Mouse (Mus musculus): Measurements from ENCODE around the gene Slc25a44.
"Not testable (repeated sequence)": the region's sequence is repeated elsewhere in the genome, so short reads cannot be mapped to it uniquely, and the experiment has no call there.

Gene Slc25a44

DNA sequence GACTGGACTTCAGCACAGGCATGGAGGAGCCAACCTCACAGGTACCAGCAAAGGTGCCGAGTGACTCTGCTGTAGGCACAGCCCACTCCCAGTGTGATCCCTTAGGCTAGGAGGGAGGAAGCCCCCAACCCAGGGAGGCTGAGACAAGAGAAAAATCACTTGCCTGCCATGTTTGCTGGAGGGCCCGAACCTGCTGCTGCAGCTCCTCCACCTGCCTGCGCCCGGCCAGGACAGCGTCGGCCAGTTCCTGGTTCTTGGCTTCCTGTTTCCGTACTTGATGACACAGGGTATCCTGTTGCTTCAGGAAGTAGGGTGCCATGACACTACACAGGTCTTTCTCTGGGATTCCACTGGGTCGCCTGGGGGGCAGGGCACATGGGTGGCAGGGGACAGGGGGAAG, 29.2 kb downstream of the Slc25a44 start:
- Histone ChIP-seq H3K4me3 (replicated peaks; ENCODE audit: low read length) (no peak overlapping the region), H3K36me3 (ENCODE audit: insufficient read depth, low read length) (peaks cover 91% of the 10 kb centered on the region), H3K27me3 (ENCODE audit: insufficient read depth, low read length) (no peaks in the 10 kb centered on the region), H3K9me3 (ENCODE audit: low read length) (peaks cover 22% of the 10 kb centered on the region), H3K4me1 (replicated peaks; ENCODE audit: low read depth, low read length) (peaks cover 32% of the 10 kb centered on the region)
- TF ChIP-seq CTCF (conservative IDR thresholded peaks at IDR 0.05; ENCODE audit: low read length) = no peak
- TF ChIP-seq NANOG (IDR thresholded peaks at IDR 0.05; ENCODE audit: borderline replicate concordance, low read length) = no peak
- no peak for TF ChIP-seq POU5F1 (IDR thresholded peaks at IDR 0.05; ENCODE audit: borderline replicate concordance, low read length)

DNA sequence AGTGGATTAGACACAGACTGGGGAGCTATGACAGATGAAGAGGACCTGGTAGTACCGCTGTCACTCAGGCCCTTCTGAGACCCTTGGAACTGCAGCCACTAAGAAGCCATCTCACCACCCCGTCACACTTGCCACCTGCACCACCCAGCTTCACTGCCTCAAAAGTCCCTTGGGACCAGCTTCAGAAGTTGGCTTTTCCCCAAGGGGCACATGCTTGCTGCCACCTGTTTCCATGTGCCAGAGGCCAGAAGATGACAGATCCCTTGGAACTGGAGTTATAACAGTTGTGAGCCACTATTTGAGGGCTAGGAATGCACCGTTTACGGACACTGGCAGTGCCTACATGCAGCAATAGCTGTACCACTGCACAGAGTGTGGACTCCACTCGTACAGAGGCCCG, 29.7 kb downstream of the Slc25a44 start:
- TF ChIP-seq CTCF (conservative IDR thresholded peaks at IDR 0.05; ENCODE audit: low read length) = no peak
- TF ChIP-seq POU5F1 (IDR thresholded peaks at IDR 0.05; ENCODE audit: borderline replicate concordance, low read length) = no peak
- no peak for TF ChIP-seq NANOG (IDR thresholded peaks at IDR 0.05; ENCODE audit: borderline replicate concordance, low read length)
- H3K4me1 ChIP-seq (replicated peaks; ENCODE audit: low read depth, low read length) = peaks cover 32% of the 10 kb centered on the region
- H3K27me3 ChIP-seq (ENCODE audit: insufficient read depth, low read length) = no peaks in the 10 kb centered on the region
- peaks cover 26% of the 10 kb centered on the region for H3K9me3 ChIP-seq (ENCODE audit: low read length)
- H3K36me3 ChIP-seq (ENCODE audit: insufficient read depth, low read length) = peaks cover 92% of the 10 kb centered on the region
- H3K4me3 ChIP-seq (replicated peaks; ENCODE audit: low read length) = no peak overlapping the region

DNA sequence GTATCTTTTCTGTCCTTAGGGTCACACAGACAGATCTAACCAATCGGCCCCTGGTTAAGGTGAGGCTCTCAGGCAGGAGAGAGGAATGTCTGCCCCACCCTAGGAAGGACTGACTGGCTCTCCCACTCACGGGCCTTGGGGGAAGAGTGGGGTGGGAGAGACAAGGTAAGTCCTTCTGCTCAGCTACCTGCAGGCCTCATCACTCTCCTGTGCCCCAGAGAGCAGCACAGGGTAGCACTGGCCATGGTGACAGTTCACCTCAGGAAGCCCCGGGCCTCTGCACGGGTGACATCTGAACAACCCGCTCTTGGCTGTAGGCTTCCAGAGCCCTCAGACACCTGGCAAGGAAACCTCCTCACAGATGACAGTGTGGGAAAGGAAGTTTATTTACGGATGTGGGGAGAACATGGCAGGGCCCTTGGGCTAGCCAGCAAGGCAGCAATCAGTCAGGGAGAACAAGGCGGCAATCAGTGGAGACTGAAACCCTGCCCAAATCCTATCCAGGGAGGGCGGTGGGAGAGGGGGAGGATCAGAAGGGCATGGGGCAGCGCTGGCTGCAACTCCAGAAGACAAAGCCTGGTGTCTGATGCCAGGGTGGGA, 31.1 kb downstream of the Slc25a44 start:
- H3K4me1 ChIP-seq (replicated peaks; ENCODE audit: low read depth, low read length) = peaks cover 32% of the 10 kb centered on the region
- H3K4me3 ChIP-seq (replicated peaks; ENCODE audit: low read length) = peak overlapping the region; percentile 49
- peaks cover 86% of the 10 kb centered on the region for H3K36me3 ChIP-seq (ENCODE audit: insufficient read depth, low read length)
- no peaks in the 10 kb centered on the region for H3K27me3 ChIP-seq (ENCODE audit: insufficient read depth, low read length)
- TF ChIP-seq CTCF (conservative IDR thresholded peaks at IDR 0.05; ENCODE audit: low read length) = no peak
- TF ChIP-seq POU5F1 (IDR thresholded peaks at IDR 0.05; ENCODE audit: borderline replicate concordance, low read length) = no peak
- TF ChIP-seq NANOG (IDR thresholded peaks at IDR 0.05; ENCODE audit: borderline replicate concordance, low read length) = no peak
- H3K9me3 ChIP-seq (ENCODE audit: low read length) = peaks cover 35% of the 10 kb centered on the region

DNA sequence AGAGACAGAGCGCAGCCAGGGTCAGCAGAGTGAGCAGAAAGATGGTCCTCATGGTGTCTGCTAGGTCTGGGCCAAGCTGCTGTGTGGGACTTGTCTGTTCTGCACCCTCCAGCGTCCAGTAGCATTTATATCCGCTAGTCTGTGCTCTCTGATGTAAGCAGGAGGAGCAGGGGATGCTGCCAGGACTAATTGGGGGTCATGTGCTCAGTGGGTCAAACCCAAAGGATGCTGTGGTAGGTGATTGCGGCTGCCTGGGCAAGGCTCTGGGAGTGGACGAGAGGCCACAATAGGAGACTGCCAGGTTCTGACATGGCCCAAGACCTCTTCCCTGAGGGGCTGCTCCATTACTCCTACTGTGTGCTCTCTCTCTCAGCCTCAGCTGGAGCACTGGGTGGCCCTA, 40.6 kb downstream of the Slc25a44 start, which contains the start of gene Bglap:
Gene Bglap (minus strand): TSS at position 101 of the 400 bp plus-strand sequence.
- H3K27me3 ChIP-seq (ENCODE audit: insufficient read depth, low read length) = no peaks in the 10 kb centered on the region
- H3K9me3 ChIP-seq (ENCODE audit: low read length) = no peaks in the 10 kb centered on the region
- TF ChIP-seq NANOG (IDR thresholded peaks at IDR 0.05; ENCODE audit: borderline replicate concordance, low read length) = no peak
- no peak for TF ChIP-seq CTCF (conservative IDR thresholded peaks at IDR 0.05; ENCODE audit: low read length)
- no peak for TF ChIP-seq POU5F1 (IDR thresholded peaks at IDR 0.05; ENCODE audit: borderline replicate concordance, low read length)
- no peak within 1 kb of the TSS for H3K4me3 ChIP-seq (replicated peaks; ENCODE audit: low read length)
- no peaks in the 10 kb centered on the region for H3K36me3 ChIP-seq (ENCODE audit: insufficient read depth, low read length)
- peaks cover 6% of the 10 kb centered on the region for H3K4me1 ChIP-seq (replicated peaks; ENCODE audit: low read depth, low read length)

DNA sequence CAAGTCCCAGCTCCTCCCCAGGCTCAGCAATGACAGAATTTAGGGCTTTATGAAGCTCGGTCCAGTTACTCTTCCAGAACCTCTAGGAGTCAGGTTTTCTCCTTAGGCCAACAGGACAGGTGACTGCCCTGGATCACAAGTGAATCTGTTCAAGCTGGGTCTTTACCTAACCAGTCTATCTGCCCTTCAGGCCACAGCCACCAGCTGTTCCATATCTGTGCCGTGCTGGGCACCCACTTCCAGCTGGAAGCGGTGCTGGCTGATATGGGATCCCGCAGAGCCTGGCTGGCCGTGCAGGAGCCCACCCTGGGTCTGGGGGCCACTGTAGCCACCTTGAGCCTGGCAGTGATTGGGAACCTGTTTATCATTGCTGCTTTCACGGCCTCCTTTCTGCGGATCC, 42.6 kb downstream of the Slc25a44 start:
- H3K4me1 ChIP-seq (replicated peaks; ENCODE audit: low read depth, low read length); H3K9me3 ChIP-seq (ENCODE audit: low read length); H3K27me3 ChIP-seq (ENCODE audit: insufficient read depth, low read length); H3K36me3 ChIP-seq (ENCODE audit: insufficient read depth, low read length); H3K4me3 ChIP-seq (replicated peaks; ENCODE audit: low read length): not testable (repeated sequence)

DNA sequence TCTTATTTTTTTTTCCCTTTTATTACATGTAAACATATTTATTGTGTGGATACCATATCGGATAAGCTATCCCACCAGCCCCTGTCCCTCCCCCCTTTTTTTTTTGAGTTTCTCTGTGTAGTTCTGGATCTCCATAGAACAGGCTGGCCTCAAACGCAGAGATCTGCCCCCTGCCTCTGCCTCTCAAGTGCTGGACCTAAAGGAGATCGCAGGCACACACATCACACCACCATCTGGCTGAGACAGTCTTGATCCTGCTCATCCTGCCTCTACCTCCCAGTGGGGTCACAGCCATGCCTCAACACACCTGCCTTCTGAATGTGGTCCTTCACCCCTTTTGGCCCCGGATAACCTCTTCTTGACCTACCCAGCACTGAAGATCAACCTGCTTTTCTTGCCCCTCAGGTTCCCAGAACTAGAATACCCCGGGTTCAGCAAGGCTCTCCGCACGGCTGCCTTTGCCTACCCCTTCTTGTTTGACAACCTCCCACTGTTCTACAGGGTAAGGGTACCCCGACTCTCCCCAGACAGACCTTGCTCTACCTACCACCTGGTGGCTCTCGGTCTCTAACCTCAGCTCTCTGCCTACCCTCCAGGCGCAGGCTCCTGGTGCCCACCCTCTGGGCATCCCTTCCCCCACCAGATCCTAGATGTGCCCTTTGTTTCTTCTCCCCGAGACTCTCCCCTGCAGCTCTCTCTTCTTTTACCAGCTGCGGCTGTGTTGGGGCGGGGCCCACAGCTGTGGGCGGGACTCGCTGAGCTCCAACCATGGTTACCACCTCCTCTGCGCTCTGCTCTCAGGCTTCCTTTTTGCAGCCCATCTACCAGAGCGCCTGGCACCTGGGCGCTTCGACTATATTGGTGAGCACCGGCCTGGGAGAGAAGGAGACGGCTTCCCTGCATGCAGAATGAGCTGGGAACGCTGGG, 43.3 kb downstream of the Slc25a44 start:
- H3K9me3 ChIP-seq (ENCODE audit: low read length); H3K27me3 ChIP-seq (ENCODE audit: insufficient read depth, low read length); H3K4me1 ChIP-seq (replicated peaks; ENCODE audit: low read depth, low read length); H3K36me3 ChIP-seq (ENCODE audit: insufficient read depth, low read length): not testable (repeated sequence)
- peak overlapping the region; percentile 57; the same call in 1 of the 2 replicates for H3K4me3 ChIP-seq (replicated peaks; ENCODE audit: low read length)

DNA sequence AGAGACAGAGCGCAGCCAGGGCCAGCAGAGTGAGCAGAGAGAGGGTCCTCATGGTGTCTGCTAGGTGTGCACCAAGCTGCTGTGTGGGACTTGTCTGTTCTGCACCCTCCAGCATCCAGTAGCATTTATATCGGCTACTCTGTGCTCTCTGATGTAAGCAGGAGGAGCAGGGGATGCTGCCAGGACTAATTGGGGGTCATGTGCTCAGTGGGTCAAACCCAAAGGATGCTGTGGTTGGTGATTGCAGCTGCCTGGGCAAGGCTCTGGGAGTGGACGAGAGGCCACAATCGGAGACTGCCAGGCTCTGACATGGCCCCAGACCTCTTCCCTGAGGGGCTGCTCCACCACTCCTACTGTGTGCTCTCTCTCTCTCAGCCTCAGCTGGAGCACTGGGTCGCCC, 46.3 kb downstream of the Slc25a44 start, which contains the start of gene Bglap2:
Gene Bglap2 (minus strand): TSS at position 101 of the 400 bp plus-strand sequence.
- peaks cover 17% of the 10 kb centered on the region for H3K4me1 ChIP-seq (replicated peaks; ENCODE audit: low read depth, low read length)
- not testable (repeated sequence) for H3K36me3 ChIP-seq (ENCODE audit: insufficient read depth, low read length); H3K4me3 ChIP-seq (replicated peaks; ENCODE audit: low read length); H3K9me3 ChIP-seq (ENCODE audit: low read length); H3K27me3 ChIP-seq (ENCODE audit: insufficient read depth, low read length)

DNA sequence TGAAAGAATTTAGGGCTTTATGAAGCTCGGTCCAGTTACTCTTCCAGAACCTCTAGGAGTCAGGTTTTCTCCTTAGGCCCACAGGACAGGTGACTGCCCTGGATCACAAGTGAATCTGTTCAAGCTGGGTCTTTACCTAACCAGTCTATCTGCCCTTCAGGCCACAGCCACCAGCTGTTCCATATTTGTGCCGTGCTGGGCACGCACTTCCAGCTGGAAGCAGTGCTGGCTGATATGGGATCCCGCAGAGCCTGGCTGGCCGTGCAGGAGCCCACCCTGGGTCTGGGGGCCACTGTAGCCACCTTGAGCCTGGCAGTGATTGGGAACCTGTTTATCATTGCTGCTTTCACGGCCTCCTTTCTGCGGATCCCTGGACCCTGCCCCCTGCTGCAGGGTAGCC, 48.3 kb downstream of the Slc25a44 start:
- not testable (repeated sequence) for H3K36me3 ChIP-seq (ENCODE audit: insufficient read depth, low read length); H3K27me3 ChIP-seq (ENCODE audit: insufficient read depth, low read length); H3K9me3 ChIP-seq (ENCODE audit: low read length); H3K4me3 ChIP-seq (replicated peaks; ENCODE audit: low read length)
- H3K4me1 ChIP-seq (replicated peaks; ENCODE audit: low read depth, low read length) = peaks cover 15% of the 10 kb centered on the region

DNA sequence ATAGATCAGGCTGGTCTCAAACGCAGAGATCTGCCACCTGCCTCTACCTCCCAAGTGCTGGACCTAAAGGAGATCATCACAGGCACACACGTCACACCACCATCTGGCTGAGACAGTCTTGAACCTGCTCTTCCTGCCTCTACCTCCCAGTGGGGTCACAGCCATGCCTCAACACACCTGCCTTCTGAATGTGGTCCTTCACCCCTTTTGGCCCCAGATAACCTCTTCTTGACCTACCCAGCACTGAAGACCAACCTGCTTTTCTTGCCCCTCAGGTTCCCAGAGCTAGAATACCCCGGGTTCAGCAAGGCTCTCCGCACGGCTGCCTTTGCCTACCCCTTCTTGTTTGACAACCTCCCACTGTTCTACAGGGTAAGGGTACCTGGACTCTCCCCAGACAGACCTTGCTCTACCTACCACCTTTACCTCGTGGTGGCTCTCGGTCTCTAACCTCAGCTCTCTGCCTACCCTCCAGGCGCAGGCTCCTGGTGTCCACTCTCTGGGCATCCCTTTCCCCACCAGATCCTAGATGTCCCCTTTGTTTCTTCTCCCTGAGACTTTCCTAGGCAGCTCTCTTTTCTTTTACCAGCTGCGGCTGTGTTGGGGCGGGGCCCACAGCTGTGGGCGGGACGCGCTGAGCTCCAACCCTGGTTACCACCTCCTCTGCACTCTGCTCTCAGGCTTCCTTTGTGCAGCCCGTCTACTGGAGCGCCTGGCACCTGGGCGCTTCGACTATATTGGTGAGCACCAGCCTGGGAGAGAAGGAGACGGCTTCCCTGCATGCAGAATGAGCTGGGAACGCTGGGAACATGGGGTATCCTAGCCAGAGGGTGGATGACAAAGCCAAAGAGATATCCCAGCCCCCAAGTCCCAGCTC, 49.0 kb downstream of the Slc25a44 start:
- H3K36me3 ChIP-seq (ENCODE audit: insufficient read depth, low read length); H3K27me3 ChIP-seq (ENCODE audit: insufficient read depth, low read length): not testable (repeated sequence)
- 0 out of 2 replicates have a peak overlapping the region, but pooled peaks have one; percentile 17 for H3K4me3 ChIP-seq (replicated peaks; ENCODE audit: low read length)
- H3K4me1 ChIP-seq (replicated peaks; ENCODE audit: low read depth, low read length) = peaks cover 11% of the 10 kb centered on the region
- peaks cover 12% of the 10 kb centered on the region for H3K9me3 ChIP-seq (ENCODE audit: low read length)

DNA sequence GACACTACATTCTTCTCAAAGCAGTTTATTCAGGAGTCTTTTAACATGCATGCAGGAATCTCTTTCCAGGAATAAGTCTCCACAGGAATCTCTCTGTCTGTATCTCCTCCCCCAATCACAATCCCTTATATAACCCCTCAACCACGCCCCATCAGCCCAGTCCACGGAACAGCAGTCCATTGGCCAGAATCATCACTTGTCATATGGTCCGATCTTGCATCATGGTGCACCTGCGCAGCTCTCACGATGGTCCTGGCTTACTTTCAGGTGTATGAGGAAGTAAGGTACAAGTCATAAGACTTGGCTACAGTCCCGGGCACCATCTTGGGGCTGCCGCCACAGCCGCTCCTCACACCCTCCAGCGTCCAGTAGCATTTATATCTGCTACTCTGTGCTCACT, 52.3 kb downstream of the Slc25a44 start, which contains the start of gene Bglap3:
Gene Bglap3 (minus strand): TSS at position 101 of the 400 bp plus-strand sequence.
- peaks cover 11% of the 10 kb centered on the region for H3K4me1 ChIP-seq (replicated peaks; ENCODE audit: low read depth, low read length)
- H3K36me3 ChIP-seq (ENCODE audit: insufficient read depth, low read length); H3K4me3 ChIP-seq (replicated peaks; ENCODE audit: low read length); H3K27me3 ChIP-seq (ENCODE audit: insufficient read depth, low read length): not testable (repeated sequence)
- H3K9me3 ChIP-seq (ENCODE audit: low read length) = peaks cover 37% of the 10 kb centered on the region

DNA sequence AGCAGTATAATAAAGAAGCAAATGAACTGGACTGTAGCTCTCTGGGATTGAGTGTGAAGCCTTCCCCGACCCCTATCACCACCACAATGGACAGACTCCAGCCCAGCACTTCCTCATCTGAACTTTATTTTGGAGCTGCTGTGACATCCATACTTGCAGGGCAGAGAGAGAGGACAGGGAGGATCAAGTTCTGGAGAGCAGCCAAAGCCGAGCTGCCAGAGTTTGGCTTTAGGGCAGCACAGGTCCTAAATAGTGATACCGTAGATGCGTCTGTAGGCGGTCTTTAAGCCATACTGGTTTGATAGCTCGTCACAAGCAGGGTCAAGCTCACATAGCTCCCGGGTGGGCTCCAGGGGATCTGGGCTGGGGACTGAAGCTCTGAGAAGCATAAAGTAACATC, 56.4 kb downstream of the Slc25a44 start:
- Histone ChIP-seq H3K27me3 (ENCODE audit: insufficient read depth, low read length) (peaks cover 19% of the 10 kb centered on the region), H3K4me1 (replicated peaks; ENCODE audit: low read depth, low read length) (peaks cover 29% of the 10 kb centered on the region), H3K9me3 (ENCODE audit: low read length) (peaks cover 37% of the 10 kb centered on the region)
- not testable (repeated sequence) for H3K4me3 ChIP-seq (replicated peaks; ENCODE audit: low read length); H3K36me3 ChIP-seq (ENCODE audit: insufficient read depth, low read length)

DNA sequence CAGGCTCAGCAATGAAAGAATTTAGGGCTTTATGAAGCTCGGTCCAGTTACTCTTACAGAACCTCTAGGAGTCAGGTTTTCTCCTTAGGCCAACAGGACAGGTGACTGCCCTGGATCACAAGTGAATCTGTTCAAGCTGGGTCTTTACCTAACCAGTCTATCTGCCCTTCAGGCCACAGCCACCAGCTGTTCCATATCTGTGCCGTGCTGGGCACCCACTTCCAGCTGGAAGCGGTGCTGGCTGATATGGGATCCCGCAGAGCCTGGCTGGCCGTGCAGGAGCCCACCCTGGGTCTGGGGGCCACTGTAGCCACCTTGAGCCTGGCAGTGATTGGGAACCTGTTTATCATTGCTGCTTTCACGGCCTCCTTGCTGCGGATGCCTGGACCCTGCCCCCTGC, 57.4 kb downstream of the Slc25a44 start:
- H3K36me3 ChIP-seq (ENCODE audit: insufficient read depth, low read length) = peaks cover 12% of the 10 kb centered on the region
- peaks cover 19% of the 10 kb centered on the region for H3K27me3 ChIP-seq (ENCODE audit: insufficient read depth, low read length)

More for the DNA sequence above, 57.4 kb downstream of the Slc25a44 start:
- H3K4me3 ChIP-seq (replicated peaks; ENCODE audit: low read length) = not testable (repeated sequence)
- H3K9me3 ChIP-seq (ENCODE audit: low read length) = peaks cover 37% of the 10 kb centered on the region
- H3K4me1 ChIP-seq (replicated peaks; ENCODE audit: low read depth, low read length) = peaks cover 36% of the 10 kb centered on the region

Measured in E14TG2a.4 (cell line).